Mouse (Mus musculus) thymus, adult 2 months (tissue): ENCODE results near the gene Mad1l1. TPM values are rescaled to one million over a fixed set of nuclear protein-coding genes. Genes with fewer than 3 reads are reported as not detected.

ENCODE experiments used
- DNase-seq: peaks from one replicate; pipeline ENCODE4 v3.0.0; 2021
- H3K27ac ChIP-seq: fragments of 200-500 bp; 2 replicates; pipeline ENCODE4 v1.5.1; 2012; ENCODE audit warnings: low read length, control low read depth; ENCODE audit not compliant: control insufficient read depth, insufficient read depth
- H3K27me3 ChIP-seq: fragments of 200-500 bp; 2 replicates; pipeline ENCODE4 v1.6.1; 2012; ENCODE audit warnings: mild to moderate bottlenecking, low read length, moderate library complexity, mixed read lengths; ENCODE audit not compliant: control insufficient read depth, insufficient read depth
- H3K36me3 ChIP-seq: fragments of 200-500 bp; 2 replicates; pipeline ENCODE4 v1.6.1; 2012; ENCODE audit warnings: mild to moderate bottlenecking, low read length, moderate library complexity; ENCODE audit not compliant: control insufficient read depth, insufficient read depth
- H3K4me1 ChIP-seq: fragments of 200-500 bp; replicated peaks from 2 replicates; pipeline ENCODE4 v1.6.1; 2012; ENCODE audit warnings: low read length; ENCODE audit not compliant: control insufficient read depth, insufficient read depth
- H3K4me3 ChIP-seq: fragments of 200-500 bp; 2 replicates; pipeline ENCODE4 v1.5.1; 2012; ENCODE audit warnings: mild to moderate bottlenecking, low read length, control low read depth, moderate library complexity; ENCODE audit not compliant: control insufficient read depth, insufficient read depth
- CTCF ChIP-seq: fragments of 200-500 bp; IDR thresholded peaks from 2 replicates; pipeline ENCODE4 v1.5.1; 2012; ENCODE audit warnings: mild to moderate bottlenecking, control low read depth, low read length, moderate library complexity, borderline replicate concordance; ENCODE audit not compliant: control insufficient read depth, poor library complexity, insufficient read depth; ENCODE audit errors: extremely low read depth
- POLR2A ChIP-seq: fragments of 200-500 bp; IDR thresholded peaks from 2 replicates; pipeline ENCODE4 v1.6.1; 2012; ENCODE audit warnings: mild to moderate bottlenecking, low read length, control low read depth, moderate library complexity; ENCODE audit not compliant: control insufficient read depth, poor library complexity, insufficient read depth; ENCODE audit errors: extremely low read depth
- WGBS: fragments of 180-500 bp; shearing (Covaris S2); methylation state at CpG from one replicate; pipeline ENCODE4 v1.1.7; 2018; 5-methylcytosine and 5-hydroxymethylcytosine counted together
- polyA plus RNA-seq: library from polyadenylated mRNA; depleted of rRNA; stranded (reverse); fragments of >200 nt; gene quantifications from 2 replicates; pipeline ENCODE4 v1.2.3, GENCODE M21; 2012

Mad1l1 gene
- polyA plus RNA-seq, 1 experiment = 252 TPM

DNA sequence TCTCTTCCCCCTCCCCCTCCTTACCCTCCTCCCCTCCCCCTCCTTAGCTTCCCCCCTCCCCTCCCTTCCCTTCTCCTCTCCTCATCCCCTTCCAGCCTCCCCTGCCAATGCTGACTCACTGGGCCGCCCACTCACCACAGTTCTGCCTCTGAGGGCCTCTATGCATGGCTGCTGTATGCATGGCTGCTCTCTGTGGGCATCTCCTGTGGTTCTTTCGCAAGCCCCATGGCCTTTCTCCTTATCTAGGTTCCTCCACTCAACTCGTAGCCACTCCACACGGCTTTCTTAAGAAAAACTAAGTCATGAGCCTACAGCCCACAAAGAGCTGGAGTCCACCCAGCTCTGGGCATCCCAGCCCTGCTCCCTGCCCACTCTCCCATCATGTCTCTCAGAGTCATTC is 172.1 kb downstream of the Mad1l1 start:
- Histone ChIP-seq H3K4me1 (peaks cover 43% of the 10 kb centered on the region), H3K36me3 (no peaks in the 10 kb centered on the region), H3K27ac (no peak overlapping the region), H3K27me3 (no peaks in the 10 kb centered on the region), H3K4me3 (no peak overlapping the region)
- TF ChIP-seq CTCF = no peak
- no peak for TF ChIP-seq POLR2A
- no peak for DNase-seq
- 67% methylated on average over 4 of the region's 4 CpGs for WGBS

DNA sequence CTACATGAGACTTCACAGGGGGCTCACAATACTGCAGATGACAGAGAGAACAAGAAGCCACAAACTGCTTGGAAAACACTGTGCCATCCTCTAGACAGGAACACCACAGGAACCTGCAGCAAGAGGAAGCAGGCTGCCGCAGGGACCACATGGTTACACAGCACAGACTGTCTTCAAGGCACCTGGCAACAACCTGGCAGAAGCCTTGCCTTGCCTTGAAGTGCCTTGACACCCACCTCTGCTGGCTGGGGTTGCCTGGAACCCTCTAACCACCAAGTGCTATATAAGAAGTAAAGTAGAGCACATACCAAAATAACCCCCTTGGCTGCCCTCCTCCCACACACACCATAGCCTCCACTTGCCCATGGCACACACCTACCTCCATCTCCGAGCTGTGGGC is 177.8 kb downstream of the Mad1l1 start:
- peak overlapping the region; percentile 61; the same call in 1 of the 2 replicates for H3K27ac ChIP-seq
- H3K4me1 ChIP-seq = peaks cover 27% of the 10 kb centered on the region
- WGBS = 24% methylated on average over 2 of the region's 2 CpGs
- H3K27me3 ChIP-seq = no peaks in the 10 kb centered on the region
- TF ChIP-seq POLR2A (no peak), CTCF (no peak)
- H3K36me3 ChIP-seq = peaks cover 8% of the 10 kb centered on the region; the same call in 1 of the 2 replicates
- H3K4me3 ChIP-seq = no peak overlapping the region
- no peak for DNase-seq

GRCm38 (mm10) chr5:140141336-140141735 is 180.0 kb downstream of the Mad1l1 start:
- Histone ChIP-seq H3K36me3 (peaks cover 10% of the 10 kb centered on the region; the same call in 1 of the 2 replicates), H3K27me3 (no peaks in the 10 kb centered on the region), H3K4me3 (no peak overlapping the region), H3K4me1 (peaks cover 27% of the 10 kb centered on the region), H3K27ac (no peak overlapping the region)
- TF ChIP-seq CTCF (no peak), POLR2A (no peak)
- DNase-seq = no peak
- WGBS = 96% methylated on average over 4 of the region's 4 CpGs

DNA sequence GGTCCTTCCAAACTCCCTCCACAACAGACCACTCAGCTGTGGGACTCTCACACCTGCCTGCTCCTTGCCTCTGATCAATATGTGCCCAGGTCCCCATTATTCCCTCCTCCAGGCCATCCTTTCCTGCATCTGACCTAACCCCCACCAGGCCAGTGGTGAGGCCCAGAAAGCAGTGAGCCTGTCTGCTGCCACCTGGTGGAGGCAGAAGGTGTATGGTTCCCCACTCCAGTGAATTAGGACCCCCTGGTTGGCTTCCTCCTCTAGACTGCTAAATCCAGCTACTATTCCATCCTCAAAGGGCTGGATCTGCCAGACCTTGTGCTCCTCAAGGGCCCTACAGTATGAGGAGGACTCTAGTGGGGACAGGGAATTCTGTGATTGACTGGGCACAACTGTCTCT is 181.1 kb downstream of the Mad1l1 start:
- peak; percentile 63 for DNase-seq
- peaks cover 10% of the 10 kb centered on the region; the same call in 1 of the 2 replicates for H3K36me3 ChIP-seq
- TF ChIP-seq POLR2A (no peak), CTCF (peak; percentile 84; the same call in 1 of the 2 replicates)
- no peaks in the 10 kb centered on the region for H3K27me3 ChIP-seq
- peaks cover 22% of the 10 kb centered on the region for H3K4me1 ChIP-seq
- no peak overlapping the region for H3K4me3 ChIP-seq
- H3K27ac ChIP-seq = no peak overlapping the region

DNA sequence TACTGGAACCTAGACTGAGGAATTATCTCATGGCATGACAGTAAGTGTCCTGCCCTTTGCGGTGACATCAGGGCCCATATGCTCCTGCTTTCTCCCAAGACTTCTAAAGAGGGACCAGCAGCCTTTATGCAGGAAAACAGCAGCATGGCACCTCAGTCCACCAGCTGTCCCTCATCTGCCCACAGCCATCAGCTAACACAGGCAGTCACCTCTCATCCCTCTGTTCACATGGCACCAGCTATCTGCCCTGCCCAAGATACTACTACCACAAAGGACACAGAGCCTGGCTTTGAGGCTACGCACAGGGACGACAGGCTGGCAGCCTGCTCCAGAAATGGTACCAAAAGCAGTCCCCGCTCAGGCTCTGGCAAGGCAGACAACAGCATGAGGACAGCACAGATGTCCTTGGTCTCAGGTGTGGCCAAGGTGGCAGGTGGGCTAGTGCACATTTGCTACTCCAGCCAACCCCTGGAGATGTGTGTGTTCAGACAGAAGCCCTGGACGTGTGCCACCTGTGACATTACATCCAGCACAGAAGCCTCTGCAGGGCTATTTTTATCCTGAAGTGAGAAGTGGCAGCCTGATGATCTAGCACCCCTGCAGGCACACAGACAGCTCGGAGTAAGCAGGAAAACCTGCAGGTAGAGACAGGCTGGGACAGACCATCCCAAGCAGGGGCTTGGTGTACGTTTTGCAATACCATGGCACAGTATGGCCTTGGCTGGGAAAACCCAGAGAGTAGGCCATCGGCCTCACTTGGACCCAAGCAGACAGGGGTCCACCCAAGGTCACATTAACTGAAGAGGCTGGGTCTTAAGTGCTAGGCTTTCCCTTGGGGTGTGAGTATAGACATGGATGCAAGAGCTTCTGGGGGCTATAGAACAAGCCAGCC is 185.4 kb downstream of the Mad1l1 start:
- no peak for TF ChIP-seq CTCF
- no peak for TF ChIP-seq POLR2A
- Histone ChIP-seq H3K4me3 (no peak overlapping the region), H3K36me3 (peaks cover 16% of the 10 kb centered on the region), H3K27me3 (no peaks in the 10 kb centered on the region), H3K27ac (no peak overlapping the region), H3K4me1 (no peaks in the 10 kb centered on the region)
- DNase-seq = no peak
- 96% methylated on average over 8 of the region's 8 CpGs for WGBS

- WGBS = 97% methylated on average over 7 of the region's 7 CpGs
- no peaks in the 10 kb centered on the region for H3K4me1 ChIP-seq
- H3K36me3 ChIP-seq = peaks cover 16% of the 10 kb centered on the region
- no peaks in the 10 kb centered on the region for H3K27me3 ChIP-seq
- no peak for DNase-seq
- H3K4me3 ChIP-seq = no peak overlapping the region
- H3K27ac ChIP-seq = no peak overlapping the region
- no peak for TF ChIP-seq POLR2A
- no peak for TF ChIP-seq CTCF
Measured at GRCm38 (mm10) chr5:140134021-140134420, 187.3 kb downstream of the Mad1l1 start.

- no peak for TF ChIP-seq CTCF
- TF ChIP-seq POLR2A = no peak
- DNase-seq = no peak
- no peak overlapping the region for H3K27ac ChIP-seq
- peaks cover 19% of the 10 kb centered on the region for H3K36me3 ChIP-seq
- peaks cover 14% of the 10 kb centered on the region for H3K4me1 ChIP-seq
- 96% methylated on average over 9 of the region's 9 CpGs for WGBS
- no peak overlapping the region for H3K4me3 ChIP-seq
- no peaks in the 10 kb centered on the region for H3K27me3 ChIP-seq
Measured at GRCm38 (mm10) chr5:140128414-140128981, 192.9 kb downstream of the Mad1l1 start.
